ENCODE assay signal across 9 mouse cellular contexts in the genomic region with DNA sequence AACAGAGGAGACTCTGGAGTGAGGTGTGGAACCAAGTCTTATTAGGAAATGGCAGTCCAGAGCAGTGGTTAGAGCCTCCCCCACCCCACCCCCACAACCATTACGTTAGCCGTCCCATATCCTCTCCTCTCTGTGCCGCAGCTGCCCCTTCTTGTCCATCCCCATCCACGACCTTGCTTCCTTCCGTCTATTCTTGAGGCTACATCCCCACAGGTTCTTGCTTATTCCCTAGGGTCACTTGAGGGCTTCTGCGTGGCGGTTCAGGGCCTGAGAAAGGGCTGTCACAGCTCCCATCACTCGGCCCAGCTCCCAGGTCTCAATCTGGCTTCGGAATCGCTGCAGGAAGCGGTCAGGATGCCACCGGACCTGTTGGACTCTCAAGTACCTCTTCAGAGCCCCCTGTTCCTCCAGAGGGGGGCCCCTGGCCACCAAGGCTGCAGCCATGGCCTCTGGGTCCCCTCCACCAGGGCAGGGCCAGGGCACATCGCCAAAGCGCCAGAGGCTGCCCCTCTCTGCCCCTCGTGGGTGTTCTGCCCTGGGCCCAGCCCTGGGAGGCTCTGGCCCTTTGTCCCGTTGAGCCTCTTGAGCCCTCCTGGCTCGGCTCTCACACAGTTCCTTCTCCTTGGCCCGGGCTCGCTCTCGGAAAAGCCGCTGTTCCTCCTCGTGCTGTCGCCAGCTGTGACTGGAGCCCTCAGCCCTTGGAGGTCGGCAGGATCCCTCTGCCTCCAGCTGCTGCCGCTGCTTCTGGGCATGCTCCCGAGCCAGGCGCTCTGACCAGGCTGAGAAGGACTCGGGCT. TPM values are rescaled to one million over a fixed set of nuclear protein-coding genes. Genes with fewer than 3 reads are reported as not detected.
DNase-seq lines count a peak whose midpoint lies in the region; ATAC-seq and TF ChIP-seq lines count a peak whose summit lies in the region.
"Had no signal": no experiment of that assay in that cellular context is flagged by ENCODE, and none has a peak within 500 bp of the region (broad histone marks: within the 10 kb centered on the region; RNA-seq: fewer than 3 reads in every experiment).

A gene (plus strand): TSS at position 679 of the 797 bp plus-strand sequence.

- peak; percentile 55; the same call in 1 of the 2 replicates for ATAC-seq in intestine, embryonic 16.5 days
- ATAC-seq in forebrain, postnatal 0 days: no peak
- ATAC-seq in activated CD4-positive, CD25-positive, alpha-beta regulatory T cell, adult 4 months: no peak

- H3K9me3 ChIP-seq in embryonic facial prominence, embryonic 10.5 days: no peaks in the 10 kb centered on the region
- H3K9me3 ChIP-seq in intestine, embryonic 16.5 days (ENCODE audit: control insufficient read depth, low read length): no peaks in the 10 kb centered on the region
- no peaks in the 10 kb centered on the region for H3K9me3 ChIP-seq in forebrain, postnatal 0 days (ENCODE audit: low read length)

- 0 out of 2 replicates have a peak within 1 kb of the TSS, but pooled peaks have one; percentile 4 for H3K27ac ChIP-seq in left cerebral cortex, adult 2 months
- H3K27ac ChIP-seq in embryonic facial prominence, embryonic 10.5 days (replicated peaks): peak within 1 kb of the TSS; percentile 11
- H3K27ac ChIP-seq in intestine, embryonic 16.5 days (ENCODE audit: low read length): peak within 1 kb of the TSS; percentile 76
- peak within 1 kb of the TSS; percentile 94 for H3K27ac ChIP-seq in macrophage
- no peak within 1 kb of the TSS for H3K27ac ChIP-seq in forebrain, postnatal 0 days (ENCODE audit: low read depth, low read length)

- H3K4me1 ChIP-seq in embryonic facial prominence, embryonic 10.5 days: 0 out of 2 replicates have a peak, but pooled peaks cover 15% of the 10 kb centered on the region
- peaks cover 7% of the 10 kb centered on the region; the same call in 1 of the 2 replicates for H3K4me1 ChIP-seq in intestine, embryonic 16.5 days (ENCODE audit: control insufficient read depth, insufficient read depth, low read length)
- H3K4me1 ChIP-seq in forebrain, postnatal 0 days (ENCODE audit: insufficient read depth): no peaks in the 10 kb centered on the region

- H3K36me3 ChIP-seq in embryonic facial prominence, embryonic 10.5 days (replicated peaks): peaks cover 60% of the 10 kb centered on the region
- 0 out of 2 replicates have a peak, but pooled peaks cover 3% of the 10 kb centered on the region for H3K36me3 ChIP-seq in intestine, embryonic 16.5 days (ENCODE audit: control insufficient read depth, insufficient read depth, low read length)
- H3K36me3 ChIP-seq in macrophage (ENCODE audit: inconsistent target): no peaks in the 10 kb centered on the region
- H3K36me3 ChIP-seq in forebrain, postnatal 0 days (ENCODE audit: insufficient read depth): peaks cover 21% of the 10 kb centered on the region

- H3K9ac ChIP-seq in intestine, embryonic 16.5 days (ENCODE audit: low read depth, low read length): peak within 1 kb of the TSS; percentile 29; the same call in 1 of the 2 replicates
- no peak within 1 kb of the TSS for H3K9ac ChIP-seq in forebrain, postnatal 0 days

- 83% methylated on average over 28 of the region's 28 CpGs for WGBS in embryonic facial prominence, embryonic 10.5 days
- 68% methylated on average over 28 of the region's 28 CpGs for whole genome bisulfite sequencing in intestine, embryonic 16.5 days
- WGBS in macrophage (ENCODE audit: missing documents): 53% methylated on average over 26 of the region's 28 CpGs
- WGBS in forebrain, postnatal 0 days: 80% methylated on average over 25 of the region's 28 CpGs

- intact Hi-C loops in left cerebral cortex, adult 2 months (cut with DNase I): no loop called here

- H3K4me2 ChIP-seq in intestine, embryonic 16.5 days (ENCODE audit: low read depth, low read length): no peak within 1 kb of the TSS
- no peak within 1 kb of the TSS for H3K4me2 ChIP-seq in forebrain, postnatal 0 days (ENCODE audit: low read depth)

- no peaks in the 10 kb centered on the region for H3K27me3 ChIP-seq in embryonic facial prominence, embryonic 10.5 days (replicated peaks; ENCODE audit: low read depth, poor library complexity, severe bottlenecking)
- H3K27me3 ChIP-seq in intestine, embryonic 16.5 days (replicated peaks; ENCODE audit: control insufficient read depth, insufficient read depth, low read length): no peaks in the 10 kb centered on the region
- no peaks in the 10 kb centered on the region for H3K27me3 ChIP-seq in forebrain, postnatal 0 days (ENCODE audit: insufficient read depth, low read length)

- H3K79me2 ChIP-seq in macrophage (ENCODE audit: inconsistent target): peaks cover 46% of the 10 kb centered on the region

- no peak for TF ChIP-seq CTCF in left cerebral cortex, adult 2 months (IDR thresholded peaks at IDR 0.05)
- TF ChIP-seq CTCF in forebrain, postnatal 0 days (IDR thresholded peaks at IDR 0.05; ENCODE audit: low read depth): no peak

- DNase-seq in left cerebral cortex, adult 2 months (ENCODE audit: extremely low spot score in 1 of 2, low spot score in 2 of 2): no peak
- DNase-seq in left cerebral cortex, adult 18-20 months (ENCODE audit: low spot score in 2 of 2): no peak
- DNase-seq in embryonic facial prominence, embryonic 10.5 days (ENCODE audit: low spot score): no peak
- no peak for DNase-seq in forebrain, postnatal 0 days
- no peak for DNase-seq in adrenal gland, adult 2 months

- H3K4me3 ChIP-seq in left cerebral cortex, adult 2 months: no peak within 1 kb of the TSS
- no peak within 1 kb of the TSS for H3K4me3 ChIP-seq in embryonic facial prominence, embryonic 10.5 days
- H3K4me3 ChIP-seq in intestine, embryonic 16.5 days (ENCODE audit: low read length): no peak within 1 kb of the TSS
- H3K4me3 ChIP-seq in macrophage (ENCODE audit: inconsistent target): no peak within 1 kb of the TSS
- H3K4me3 ChIP-seq in forebrain, postnatal 0 days (ENCODE audit: low read depth, low read length): no peak within 1 kb of the TSS
- H3K4me3 ChIP-seq: erythroblast, embryonic 14.5 days had no signal

RNA-seq across cellular contexts. Expression of the gene that starts here (rescaled TPM):
- not detected for total RNA-seq in left cerebral cortex, adult 2 months (2021)
- total RNA-seq in left cerebral cortex, adult 18-20 months (2021): not detected
- 0.33 and 0.40 TPM in 2 replicates for polyA plus RNA-seq in embryonic facial prominence, embryonic 10.5 days (2016; fragmentation: Nextera tagmentation; extraction: Ambion mirVana)
- polyA plus RNA-seq in intestine, embryonic 16.5 days (2015; fragmentation: Nextera tagmentation; extraction: Ambion mirVana): 0.29 and 0.46 TPM in 2 replicates
- total RNA-seq in macrophage (2018; cell fraction: chromatin; rRNA removed): 10 to 100 TPM in 3 of 26 experiments, 1 to 10 TPM in 12, not detected in 11; 2.4 to 18.5 (median 7.6) TPM
- total RNA-seq in macrophage (2018; cell fraction: cytosol; rRNA removed): 1 to 10 TPM in 11 of 26 experiments, under 1 TPM in 7, not detected in 8; 0.51 to 4.6 (median 1.3) TPM
- 10 to 100 TPM in 7 of 26 experiments, 1 to 10 TPM in 14, not detected in 5; 1.2 to 30.6 (median 7.2) TPM for total RNA-seq in macrophage (2018; cell fraction: nucleus; rRNA removed)
- polyA plus RNA-seq in macrophage (2018): not detected in 3 replicates
- total RNA-seq in forebrain, postnatal 0 days (2014; rRNA removed): not detected in 2 replicates
- not detected in 2 replicates for polyA plus RNA-seq in forebrain, postnatal 0 days (2015; fragmentation: Nextera tagmentation; extraction: Ambion mirVana)
- polyA plus RNA-seq in activated CD4-positive, CD25-positive, alpha-beta regulatory T cell, adult 4 months (2017; shearing (Covaris generic)): 1 to 10 TPM in 1 of 2 experiments, not detected in 1; 1.8 TPM
- total RNA-seq in adrenal gland, adult 2 months (2021): not detected
- polyA plus RNA-seq in adrenal gland, adult 2 months (2012; rRNA removed): 0.31 and 1.3 TPM in 2 replicates
- polyA plus RNA-seq: erythroblast, embryonic 14.5 days had no signal

Comparison
In these comparisons a context has a peak if more than half of its experiments do, and no peak if none do; other contexts are left out.
1. Peak in ATAC-seq, H3K27ac ChIP-seq and H3K9ac ChIP-seq in intestine, embryonic 16.5 days; RNA of the gene not detected or under 1 TPM.